Mouse (Mus musculus) limb, embryonic 14.5 days (tissue): ENCODE results near the gene Pax8. TPM values are rescaled to one million over a fixed set of nuclear protein-coding genes. Genes with fewer than 3 reads are reported as not detected.

Experiments used
- ATAC-seq: fragments of 200-750 bp; cut with Nextera tagmentation; 2 replicates; pipeline ENCODE4 v1.8.0; 2017; ENCODE audit warnings: low read depth, moderate number of reproducible peaks, moderate TSS enrichment; ENCODE audit not compliant: low FRiP score
- DNase-seq: peaks from one replicate; pipeline ENCODE4 v3.0.0-alpha.2; 2015; ENCODE audit warnings: low spot score
- H3K27ac ChIP-seq: fragments of 300-500 bp; sonication (generic); replicated peaks from 2 replicates; pipeline ENCODE4 v1.5.1; 2014; ENCODE audit warnings: low read depth, mild to moderate bottlenecking, low read length, moderate library complexity, mixed read lengths
- H3K27me3 ChIP-seq: fragments of 300-500 bp; sonication (generic); 2 replicates; pipeline ENCODE4 v1.6.1; 2014; ENCODE audit warnings: low read length, mixed read lengths; ENCODE audit not compliant: control insufficient read depth, insufficient read depth
- H3K36me3 ChIP-seq: fragments of 300-500 bp; sonication (generic); 2 replicates; pipeline ENCODE4 v1.6.1; 2014; ENCODE audit warnings: mild to moderate bottlenecking, low read length, moderate library complexity, mixed read lengths; ENCODE audit not compliant: control insufficient read depth, insufficient read depth
- H3K4me1 ChIP-seq: fragments of 300-500 bp; sonication (generic); 2 replicates; pipeline ENCODE4 v1.6.1; 2014; ENCODE audit warnings: antibody characterized with exemption, low read length, mixed read lengths; ENCODE audit not compliant: control insufficient read depth, insufficient read depth
- H3K4me2 ChIP-seq: fragments of 300-500 bp; sonication (generic); replicated peaks from 2 replicates; pipeline ENCODE4 v1.6.1; 2014; ENCODE audit warnings: low read depth, mild to moderate bottlenecking, low read length, moderate library complexity; ENCODE audit not compliant: severe bottlenecking
- H3K4me3 ChIP-seq: fragments of 300-500 bp; sonication (generic); replicated peaks from 2 replicates; pipeline ENCODE4 v1.5.1; 2014; ENCODE audit warnings: low read length
- H3K9ac ChIP-seq: fragments of 300-500 bp; sonication (generic); 2 replicates; pipeline ENCODE4 v1.6.1; 2014; ENCODE audit warnings: mild to moderate bottlenecking, low read depth, low read length, moderate library complexity; ENCODE audit not compliant: severe bottlenecking
- H3K9me3 ChIP-seq: fragments of 300-500 bp; sonication (generic); 2 replicates; pipeline ENCODE4 v1.6.1; 2016; ENCODE audit warnings: low read length; ENCODE audit not compliant: control insufficient read depth
- POLR2A ChIP-seq: fragments of 200-500 bp; IDR thresholded peaks from 2 replicates; pipeline ENCODE4 v1.8.0; 2012; ENCODE audit warnings: inconsistent platforms, mild to moderate bottlenecking, moderate library complexity, borderline replicate concordance; ENCODE audit not compliant: insufficient read depth, insufficient read length; ENCODE audit errors: extremely low read depth
- WGBS: fragments of 180-500 bp; shearing (Covaris S2); extraction: QIAGEN DNeasy Blood & Tissue Kit; methylation state at CpG from one replicate; pipeline ENCODE4 v1.1.7; 2014; 5-methylcytosine and 5-hydroxymethylcytosine counted together
- polyA plus RNA-seq, 2 experiments: library from polyadenylated mRNA; depleted of rRNA in 1 of 2; stranded (reverse) in 1 of 2; unstranded in 1 of 2; fragments of >200 nt; fragmentation: Nextera tagmentation in 1 of 2; extraction: Ambion mirVana in 1 of 2; gene quantifications; 2 replicates each; pipeline versions ENCODE4 v1.2.1 to v1.2.3; 2012 to 2014

The Pax8 gene
- polyA plus RNA-seq, 2 experiments, result not detected

DNA sequence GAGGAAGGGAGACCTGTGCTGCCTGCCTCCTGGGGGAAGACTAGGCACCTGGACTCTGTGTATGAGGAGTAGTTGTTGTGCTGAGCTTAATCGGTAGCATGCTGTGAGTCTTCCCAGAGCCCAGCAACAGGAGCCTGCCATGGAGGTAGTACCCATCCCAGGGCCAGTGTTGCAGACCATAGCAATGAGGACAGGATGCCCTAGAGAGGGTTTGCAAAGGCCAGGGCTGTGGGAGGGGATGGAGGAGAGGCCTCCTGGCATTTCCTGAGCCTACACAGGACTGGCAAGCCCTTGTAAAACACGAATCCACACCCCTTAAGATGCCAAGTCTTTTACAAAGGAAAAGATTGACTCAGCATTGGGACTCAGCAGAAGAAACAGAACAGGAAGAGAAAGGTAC, 58.3 kb downstream of the Pax8 start:
- no peaks in the 10 kb centered on the region for H3K27me3 ChIP-seq
- WGBS, result 7% methylated on average over 2 of the region's 2 CpGs
- H3K4me2 ChIP-seq, result no peak overlapping the region
- no peak overlapping the region for H3K9ac ChIP-seq
- no peak overlapping the region for H3K4me3 ChIP-seq
- peaks cover 7% of the 10 kb centered on the region; the same call in 1 of the 2 replicates for H3K4me1 ChIP-seq
- H3K9me3 ChIP-seq, result no peaks in the 10 kb centered on the region
- TF ChIP-seq POLR2A, result no peak
- no peak overlapping the region for H3K27ac ChIP-seq
- H3K36me3 ChIP-seq, result no peaks in the 10 kb centered on the region
- no peak for DNase-seq
- no peak for ATAC-seq

- 5% methylated on average over 7 of the region's 9 CpGs for WGBS
- DNase-seq (no peak), ATAC-seq (no peak)
- Histone ChIP-seq H3K4me3 (no peak overlapping the region), H3K9me3 (no peaks in the 10 kb centered on the region), H3K4me2 (no peak overlapping the region), H3K9ac (0 out of 2 replicates have a peak overlapping the region, but pooled peaks have one; percentile 28), H3K27me3 (no peaks in the 10 kb centered on the region), H3K4me1 (peaks cover 7% of the 10 kb centered on the region; the same call in 1 of the 2 replicates), H3K27ac (no peak overlapping the region), H3K36me3 (no peaks in the 10 kb centered on the region)
- no peak for TF ChIP-seq POLR2A
Measured at GRCm38 (mm10) chr2:24416668-24417067, 58.7 kb downstream of the Pax8 start.

GRCm38 (mm10) chr2:24413677-24414076, 61.7 kb downstream of the Pax8 start:
- Histone ChIP-seq H3K27me3 (no peaks in the 10 kb centered on the region), H3K27ac (no peak overlapping the region), H3K4me2 (no peak overlapping the region), H3K9me3 (no peaks in the 10 kb centered on the region), H3K4me3 (no peak overlapping the region), H3K36me3 (no peaks in the 10 kb centered on the region), H3K9ac (no peak overlapping the region), H3K4me1 (peaks cover 7% of the 10 kb centered on the region; the same call in 1 of the 2 replicates)
- WGBS, result 66% methylated on average over 4 of the region's 4 CpGs
- no peak for ATAC-seq
- DNase-seq, result no peak
- no peak for TF ChIP-seq POLR2A

DNA sequence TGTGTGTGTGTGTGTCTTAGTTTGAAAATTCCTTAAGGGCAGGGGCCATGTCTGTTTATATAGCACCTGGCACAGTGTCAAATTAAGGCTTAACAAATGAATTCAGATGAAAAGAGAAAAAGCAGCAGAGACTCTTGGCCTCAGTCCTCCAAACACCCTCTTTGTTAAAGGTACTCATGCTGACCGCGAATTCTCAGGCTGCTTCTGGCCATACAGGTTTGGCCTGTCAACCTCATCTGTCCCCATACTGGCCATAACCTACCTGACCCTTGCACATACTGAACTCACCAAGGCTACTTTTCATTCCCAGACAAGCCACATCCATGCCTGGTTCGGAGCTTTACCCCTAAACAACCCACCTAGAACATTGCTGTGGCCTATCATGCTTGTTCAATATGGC, 62.2 kb downstream of the Pax8 start:
- peaks cover 7% of the 10 kb centered on the region; the same call in 1 of the 2 replicates for H3K4me1 ChIP-seq
- no peak for TF ChIP-seq POLR2A
- H3K36me3 ChIP-seq, result no peaks in the 10 kb centered on the region
- no peak for DNase-seq
- no peak overlapping the region for H3K9ac ChIP-seq
- no peak for ATAC-seq
- no peaks in the 10 kb centered on the region for H3K9me3 ChIP-seq
- no peaks in the 10 kb centered on the region for H3K27me3 ChIP-seq
- 67% methylated on average over 3 of the region's 3 CpGs for WGBS
- no peak overlapping the region for H3K4me2 ChIP-seq
- H3K4me3 ChIP-seq, result no peak overlapping the region
- no peak overlapping the region for H3K27ac ChIP-seq

GRCm38 (mm10) chr2:24409166-24409565, 66.2 kb downstream of the Pax8 start:
- ATAC-seq, result peak; percentile 45; the same call in 1 of the 2 replicates
- 0% methylated on average over 2 of the region's 2 CpGs for WGBS
- H3K36me3 ChIP-seq, result no peaks in the 10 kb centered on the region

More at GRCm38 (mm10) chr2:24409166-24409565, 66.2 kb downstream of the Pax8 start:
- H3K9ac ChIP-seq, result no peak overlapping the region
- H3K4me1 ChIP-seq, result no peaks in the 10 kb centered on the region
- H3K27ac ChIP-seq, result no peak overlapping the region
- no peaks in the 10 kb centered on the region for H3K9me3 ChIP-seq
- H3K4me3 ChIP-seq, result no peak overlapping the region
- TF ChIP-seq POLR2A, result no peak
- no peaks in the 10 kb centered on the region for H3K27me3 ChIP-seq
- no peak overlapping the region for H3K4me2 ChIP-seq
- DNase-seq, result peak; percentile 52
